Mouse (Mus musculus): ENCODE results near the gene Klhl2. TPM values are rescaled to one million over a fixed set of nuclear protein-coding genes. Genes with fewer than 3 reads are reported as not detected.
A peak's percentile ranks its signal among the peaks of the same experiment; 100 is the strongest.

Klhl2 gene
- total RNA-seq, 4 experiments from 2014 or later = 17.2 to 18.3 (median 17.6) TPM

GRCm38 (mm10) chr8:64769586-64769985 lies 80.2 kb downstream of the Klhl2 start:
- DNase-seq (ENCODE audit: low spot score) = no peak

- DNase-seq (ENCODE audit: low spot score) = no peak
Measured at GRCm38 (mm10) chr8:64768645-64769044, 81.2 kb downstream of the Klhl2 start.

- DNase-seq (ENCODE audit: low spot score) = no peak
Measured at GRCm38 (mm10) chr8:64767047-64767446, 82.8 kb downstream of the Klhl2 start.

DNA sequence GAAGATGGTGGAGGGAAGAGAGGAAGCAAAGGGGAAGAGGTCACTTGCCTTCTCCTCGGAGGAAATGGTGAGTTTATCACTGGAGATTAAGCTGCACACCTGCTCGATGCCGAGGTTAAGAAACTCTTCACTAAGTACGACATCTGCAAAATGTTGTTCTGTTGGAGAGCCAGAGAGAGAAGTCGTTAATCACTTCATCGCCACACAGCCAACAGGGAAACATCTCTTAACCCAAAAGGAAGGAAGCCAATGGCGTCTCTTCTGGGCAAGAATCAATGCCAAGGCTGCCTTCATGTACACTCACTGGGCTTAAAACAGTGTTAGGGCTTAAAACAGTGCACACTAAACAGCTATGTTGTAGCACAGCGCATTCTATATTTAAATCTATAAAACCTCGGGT lies 85.7 kb downstream of the Klhl2 start:
- DNase-seq (ENCODE audit: low spot score) = no peak

DNA sequence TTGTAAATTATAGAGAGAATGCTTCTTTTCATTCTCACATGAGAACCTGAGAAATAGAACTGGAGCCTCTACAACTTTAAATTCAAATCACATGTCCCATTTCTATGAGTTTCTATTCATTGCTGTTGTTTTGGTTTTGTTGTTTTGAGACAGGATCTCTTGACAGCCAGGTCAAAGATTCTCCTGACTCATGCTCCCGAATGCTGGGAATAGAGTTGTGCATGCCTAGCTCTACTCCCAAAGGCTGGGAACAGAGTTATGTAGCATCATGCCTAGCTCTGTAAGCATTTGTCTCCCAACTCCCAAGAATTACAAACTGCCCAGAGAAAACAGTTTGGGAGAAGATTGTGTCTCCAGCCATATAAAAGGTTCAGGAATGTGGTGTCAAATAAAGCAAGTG lies 87.1 kb downstream of the Klhl2 start:
- DNase-seq (ENCODE audit: low spot score) = no peak

GRCm38 (mm10) chr8:64761430-64761829 lies 88.4 kb downstream of the Klhl2 start:
- no peak for DNase-seq (ENCODE audit: low spot score)

- no peak for DNase-seq (ENCODE audit: low spot score)
Measured at GRCm38 (mm10) chr8:64757956-64758355, 91.9 kb downstream of the Klhl2 start.

GRCm38 (mm10) chr8:64746215-64747058 lies 103.4 kb downstream of the Klhl2 start:
- no peak for DNase-seq (ENCODE audit: low spot score)

- DNase-seq (ENCODE audit: low spot score) = no peak
Measured at GRCm38 (mm10) chr8:64740547-64741211, 109.1 kb downstream of the Klhl2 start.

- DNase-seq (ENCODE audit: low spot score) = no peak
Measured at GRCm38 (mm10) chr8:64738916-64739315, 110.9 kb downstream of the Klhl2 start.

GRCm38 (mm10) chr8:64736767-64737323 lies 113.0 kb downstream of the Klhl2 start:
- no peak for DNase-seq (ENCODE audit: low spot score)

GRCm38 (mm10) chr8:64735161-64735560 lies 114.7 kb downstream of the Klhl2 start:
- no peak for DNase-seq (ENCODE audit: low spot score)

DNA sequence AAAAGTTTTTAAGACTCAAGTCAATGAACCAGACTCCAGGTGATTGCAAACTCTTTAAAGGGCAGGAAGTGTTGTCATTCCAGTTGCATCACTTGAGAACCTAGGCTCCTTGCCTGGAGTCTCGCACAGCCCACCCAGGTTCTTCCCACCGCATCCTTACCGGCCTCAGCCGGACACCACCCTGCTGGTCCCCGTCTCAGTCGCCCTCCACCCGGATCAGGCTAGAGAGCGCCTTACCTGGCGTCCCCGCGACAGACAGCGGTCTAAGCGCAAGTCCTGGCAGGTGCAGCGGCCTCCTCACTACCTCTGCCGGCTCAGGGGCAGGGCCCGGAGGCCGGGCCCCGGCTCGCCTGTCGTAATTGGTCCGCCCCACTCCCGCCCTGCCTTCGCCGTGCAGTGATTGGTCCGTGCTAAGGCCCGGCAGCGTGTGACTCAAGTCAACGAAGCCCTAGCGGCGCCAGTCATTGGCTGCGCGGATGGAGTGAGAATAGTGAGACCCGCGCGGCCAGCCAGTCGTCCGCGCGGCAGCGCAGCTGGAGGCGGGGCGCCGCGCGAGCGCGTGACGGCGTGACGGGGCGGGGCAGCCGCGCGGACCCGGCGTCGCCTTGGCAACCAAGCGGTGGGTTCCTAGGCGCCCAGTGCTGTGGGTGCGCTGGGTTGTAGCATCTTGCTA lies 116.4 kb downstream of the Klhl2 start, which contains the start of gene Msmo1:
Gene Msmo1, minus strand, starts transcription at position 522 of the 673 bp plus-strand sequence.
- peak; percentile 96 for DNase-seq (ENCODE audit: low spot score)

DNA sequence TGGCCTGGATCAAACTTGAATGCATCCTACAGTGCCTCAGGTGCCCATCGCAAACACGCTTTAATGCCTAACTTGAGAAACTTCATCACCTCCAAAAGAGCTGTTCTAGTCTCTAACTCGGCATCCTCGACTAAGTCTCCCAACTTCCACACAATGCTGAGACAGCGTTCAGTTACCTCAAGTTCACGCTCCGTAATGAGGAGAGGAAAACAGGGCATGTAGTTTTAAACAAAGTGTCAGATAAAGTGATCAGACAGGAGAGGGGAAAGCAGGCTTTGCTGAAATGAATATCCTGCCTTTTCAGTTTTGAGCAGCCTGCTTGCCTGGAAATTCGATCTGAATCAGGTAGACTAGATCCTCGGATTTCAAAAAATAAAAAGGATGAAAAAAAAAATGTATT lies 117.2 kb downstream of the Klhl2 start:
- DNase-seq (ENCODE audit: low spot score) = no peak

DNA sequence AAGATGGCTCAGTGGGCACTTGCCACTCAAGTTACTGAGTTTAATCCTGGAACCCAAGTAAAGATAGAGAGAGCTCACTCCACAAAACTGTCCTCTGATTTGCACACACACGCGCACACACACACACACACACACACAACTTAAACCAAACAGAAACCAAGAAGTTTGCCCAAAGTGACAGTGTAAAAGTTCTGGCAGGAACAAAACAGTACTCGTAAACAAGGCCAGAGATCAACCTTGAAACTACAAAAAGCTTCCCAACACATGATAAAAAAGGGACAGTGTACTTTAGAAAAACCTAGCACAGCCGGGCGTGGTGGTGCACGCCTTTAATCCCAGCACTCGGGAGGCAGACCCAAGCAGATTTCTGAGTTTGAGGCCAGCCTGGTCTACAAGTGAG lies 121.7 kb downstream of the Klhl2 start:
- DNase-seq (ENCODE audit: low spot score) = no peak

DNA sequence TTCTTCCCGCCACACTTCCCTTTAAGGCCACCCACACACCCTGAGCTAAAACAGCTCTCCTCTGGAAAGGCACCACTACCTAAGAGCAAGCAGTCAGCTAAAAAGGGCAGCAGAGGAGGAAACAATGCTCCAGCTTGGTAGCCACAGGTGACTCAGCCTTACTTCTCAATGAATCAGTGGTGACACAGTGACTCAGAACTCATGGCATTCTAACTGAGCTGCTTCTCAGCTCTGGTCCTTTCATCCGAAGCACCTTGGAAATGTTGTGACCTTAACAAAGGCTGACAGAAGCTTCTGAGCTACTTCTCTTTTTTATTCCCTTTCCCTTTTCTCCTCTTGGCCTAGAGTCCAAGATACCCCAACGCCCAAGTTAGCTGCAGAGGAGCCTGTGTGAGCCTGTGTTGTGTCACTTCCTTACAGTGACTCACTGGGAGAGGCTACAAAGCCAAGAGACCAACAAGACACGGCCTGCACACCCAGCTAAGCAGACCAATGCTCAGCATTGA lies 123.6 kb downstream of the Klhl2 start:
- DNase-seq (ENCODE audit: low spot score) = no peak

DNA sequence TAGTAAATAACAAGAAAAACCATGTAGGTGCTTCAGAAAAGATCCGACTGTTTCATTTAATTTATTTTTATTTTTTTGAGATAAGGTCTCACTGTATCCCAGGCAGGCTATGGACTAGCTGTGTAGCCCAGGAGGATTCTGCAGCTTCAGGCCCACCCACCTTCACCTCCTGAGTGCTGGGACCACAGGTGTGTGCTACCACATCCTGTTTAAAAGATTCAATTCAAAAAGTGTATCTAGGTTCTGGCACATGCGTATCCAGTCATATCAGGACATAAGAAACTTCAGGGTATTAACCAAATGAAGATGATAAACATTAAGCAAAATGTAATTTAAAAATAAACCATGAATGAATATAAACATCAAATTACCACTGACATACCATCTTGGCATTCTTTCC lies 126.6 kb downstream of the Klhl2 start:
- DNase-seq (ENCODE audit: low spot score) = no peak

DNA sequence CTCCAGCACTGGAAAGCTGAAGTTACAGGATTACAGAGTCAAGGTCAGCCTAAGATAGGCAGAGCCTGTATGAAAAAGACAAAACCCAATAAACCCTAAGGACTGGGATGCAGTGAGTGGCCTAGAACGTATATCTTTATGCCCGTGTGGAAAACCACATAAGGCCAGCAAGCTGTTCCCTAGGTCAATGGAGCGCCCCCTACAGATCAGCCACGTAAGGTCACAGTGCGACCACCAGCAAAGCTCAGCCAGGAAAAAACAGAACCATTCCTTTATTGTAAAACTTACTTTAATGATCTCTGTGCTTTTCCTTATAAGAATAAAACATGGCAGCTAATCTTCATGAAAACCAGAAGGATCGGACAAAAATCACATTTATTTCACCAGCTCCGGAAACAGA lies 131.9 kb downstream of the Klhl2 start:
- no peak for DNase-seq (ENCODE audit: low spot score)

DNA sequence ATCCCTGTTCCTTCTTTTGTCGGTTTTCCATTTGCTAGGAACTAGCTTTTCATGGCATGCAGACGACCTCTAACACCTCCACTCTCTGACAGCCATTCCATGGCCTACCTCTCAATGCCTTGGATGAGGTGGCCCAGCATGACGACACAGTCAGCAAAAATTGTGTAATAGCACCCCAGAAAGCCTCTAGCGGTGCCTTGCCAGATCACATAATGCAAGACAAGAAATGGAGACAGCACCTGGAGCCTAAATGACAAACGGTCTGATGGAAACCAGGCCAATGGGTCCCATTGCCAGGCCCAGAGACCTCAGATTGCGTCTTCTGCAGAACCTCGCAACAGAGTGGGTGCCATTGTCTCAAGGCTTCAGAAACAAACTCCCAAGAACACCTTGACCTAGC lies 137.3 kb downstream of the Klhl2 start:
- no peak for DNase-seq (ENCODE audit: low spot score)

- DNase-seq (ENCODE audit: low spot score) = no peak
Measured at GRCm38 (mm10) chr8:64711544-64711943, 138.3 kb downstream of the Klhl2 start.

GRCm38 (mm10) chr8:64707481-64707880 lies 142.3 kb downstream of the Klhl2 start:
- DNase-seq (ENCODE audit: low spot score) = no peak

GRCm38 (mm10) chr8:64703191-64703590 lies 146.6 kb downstream of the Klhl2 start:
- DNase-seq (ENCODE audit: low spot score) = no peak
